In genomic region chr1:118413169-118413568, GRCm38 (mm10) we compare ENCODE assay signal across 16 mouse cellular contexts.
"Had no signal": no experiment of that assay in that cellular context is flagged by ENCODE, and none has a peak within 500 bp of the region (broad histone marks: within the 10 kb centered on the region; RNA-seq: fewer than 3 reads in every experiment).

No protein-coding gene starts in this region.

- H3K4me1 ChIP-seq: limb, embryonic 15.5 days; midbrain, embryonic 12.5 days had no signal

- H3K9me3 ChIP-seq: limb, embryonic 15.5 days; megakaryocyte, embryonic 14.5 days; midbrain, embryonic 12.5 days had no signal

- H3K36me3 ChIP-seq: limb, embryonic 15.5 days; midbrain, embryonic 12.5 days had no signal

- H3K4me2 ChIP-seq: limb, embryonic 15.5 days; lung, embryonic 14.5 days; midbrain, embryonic 12.5 days had no signal

- H3K4me3 ChIP-seq: layer of hippocampus, adult 2 months; left cerebral cortex, adult 2 months; limb, embryonic 15.5 days; megakaryocyte, embryonic 14.5 days; midbrain, embryonic 12.5 days had no signal

- H3K9ac ChIP-seq: limb, embryonic 15.5 days; lung, embryonic 14.5 days; midbrain, embryonic 12.5 days had no signal

- H3K27ac ChIP-seq: kidney, postnatal 0 days; layer of hippocampus, adult 2 months; left cerebral cortex, adult 2 months; limb, embryonic 15.5 days; midbrain, embryonic 12.5 days had no signal

- DNase-seq: kidney, adult 8-10 months; kidney, postnatal 4 days; lung, embryonic 14.5 days; lung, postnatal 10 days; lung, postnatal 4 days; right cerebral cortex, postnatal 14 days; thymus, postnatal 36 days had no signal

- H3K27me3 ChIP-seq: limb, embryonic 15.5 days; megakaryocyte, embryonic 14.5 days; midbrain, embryonic 12.5 days had no signal

- ATAC-seq: inflammation-experienced regulatory T-cells, adult 6 months; intestine, postnatal 0 days; midbrain, embryonic 16.5 days had no signal
